Mouse (Mus musculus): ENCODE measurements around the gene Map3k6.

GRCm38 (mm10) chr4:133253412-133253811 is 12.8 kb downstream of the Map3k6 start:
- TF ChIP-seq CTCF (IDR thresholded peaks at IDR 0.05) (no peak), EP300 (IDR thresholded peaks at IDR 0.05; ENCODE audit: insufficient read depth, low read depth, low read length) (no peak), POLR2A (IDR thresholded peaks at IDR 0.05; ENCODE audit: insufficient read depth, low read depth, low read length) (no peak)

All from heart, adult 2 months (tissue).